Mouse (Mus musculus) MEL (cell line): ENCODE measurements around the gene Rhox7b. TPM values are rescaled to one million over a fixed set of nuclear protein-coding genes. Genes with fewer than 3 reads are reported as not detected.

Experiments used
- DNase-seq: peaks from one replicate; pipeline ENCODE4 v3.0.0; 2011; ENCODE audit warnings: low read depth, low spot score
- H3K27ac ChIP-seq: 2 replicates; pipeline ENCODE4 v1.5.1; 2012; ENCODE audit warnings: low read depth, mild to moderate bottlenecking, control low read depth, low read length, moderate library complexity; ENCODE audit not compliant: control insufficient read depth
- H3K27me3 ChIP-seq, 2 experiments: fragments of 150-350 bp in 1 of 2; sonication (generic) in 1 of 2; 2 replicates each; pipeline ENCODE4 v1.6.1; 2012; ENCODE audit warnings: low read length in 2 of 2, mild to moderate bottlenecking in 2 of 2, improper control_type of control experiment in 1 of 2, moderate library complexity in 1 of 2; ENCODE audit not compliant: insufficient read depth in 2 of 2, control insufficient read depth in 1 of 2
- H3K36me3 ChIP-seq, 2 experiments: 2 replicates each; pipeline ENCODE4 v1.6.1; 2012 to 2014; ENCODE audit warnings: low read length in 2 of 2, improper control_type of control experiment in 1 of 2, inconsistent platforms in 1 of 2, mild to moderate bottlenecking in 1 of 2; ENCODE audit not compliant: insufficient read depth in 2 of 2, control insufficient read depth in 1 of 2
- H3K4me1 ChIP-seq, 2 experiments: fragments of 150-350 bp in 1 of 2; sonication (generic) in 1 of 2; 2 replicates each; pipeline ENCODE4 v1.6.1; 2012; ENCODE audit warnings: low read length in 2 of 2, improper control_type of control experiment in 1 of 2, mild to moderate bottlenecking in 1 of 2; ENCODE audit not compliant: insufficient read depth in 2 of 2, control insufficient read depth in 1 of 2
- H3K4me3 ChIP-seq, 2 experiments: fragments of 150-350 bp in 1 of 2; sonication (generic) in 1 of 2; 2 replicates each; pipeline ENCODE4 v1.5.1; 2012; ENCODE audit warnings: low read depth in 2 of 2, low read length in 2 of 2, mild to moderate bottlenecking in 2 of 2, moderate library complexity in 2 of 2, control low read depth in 1 of 2, improper control_type of control experiment in 1 of 2; ENCODE audit not compliant: control insufficient read depth in 1 of 2, insufficient read depth in 1 of 2
- H3K79me2 ChIP-seq: 2 replicates; pipeline ENCODE4 v1.6.1; 2012; ENCODE audit warnings: mild to moderate bottlenecking, low read length, moderate library complexity; ENCODE audit not compliant: control insufficient read depth, poor library complexity, insufficient read depth
- H3K9ac ChIP-seq: 2 replicates; pipeline ENCODE4 v1.6.1; 2012; ENCODE audit warnings: low read depth, mild to moderate bottlenecking, control low read depth, low read length, moderate library complexity; ENCODE audit not compliant: control insufficient read depth, poor library complexity, severe bottlenecking
- H3K9me3 ChIP-seq: fragments of 150-350 bp; sonication (generic); replicated peaks from 2 replicates; pipeline ENCODE4 v1.6.1; 2012; ENCODE audit warnings: mild to moderate bottlenecking, low read length, improper control_type of control experiment, moderate library complexity; ENCODE audit not compliant: insufficient read depth
- BHLHE40 ChIP-seq: IDR thresholded peaks from 2 replicates; pipeline ENCODE4 v1.6.1; 2012; ENCODE audit warnings: low read depth, mild to moderate bottlenecking, inconsistent platforms, low read length, improper control_type of control experiment, borderline replicate concordance
- E2F4 ChIP-seq: IDR thresholded peaks from 2 replicates; pipeline ENCODE4 v1.6.1; 2011; ENCODE audit warnings: low read depth, low read length, improper control_type of control experiment, borderline replicate concordance
- POLR2A ChIP-seq, 2 experiments: IDR thresholded peaks; 2 replicates each; pipeline ENCODE4 v1.6.1; 2011 to 2012; ENCODE audit warnings: low read length in 2 of 2, mild to moderate bottlenecking in 2 of 2, control low read depth in 1 of 2, improper control_type of control experiment in 1 of 2, low read depth in 1 of 2, moderate library complexity in 1 of 2; ENCODE audit not compliant: control insufficient read depth in 1 of 2, insufficient read depth in 1 of 2, poor library complexity in 1 of 2
- SIN3A ChIP-seq: IDR thresholded peaks from 2 replicates; pipeline ENCODE4 v1.6.1; 2012; ENCODE audit warnings: low read length, improper control_type of control experiment, inconsistent platforms
- TCF12 ChIP-seq: IDR thresholded peaks from 2 replicates; pipeline ENCODE4 v1.6.1; 2014; ENCODE audit warnings: low read depth, mild to moderate bottlenecking, inconsistent platforms, low read length, improper control_type of control experiment, moderate library complexity
- UBTF ChIP-seq: IDR thresholded peaks from 2 replicates; pipeline ENCODE4 v1.6.1; 2012; ENCODE audit warnings: low read depth, mild to moderate bottlenecking, inconsistent platforms, low read length, improper control_type of control experiment, moderate library complexity, borderline replicate concordance; ENCODE audit not compliant: insufficient read depth
- polyA plus RNA-seq, 2 experiments: library from polyadenylated mRNA; stranded (reverse) in 1 of 2; unstranded in 1 of 2; fragments of >175 nt in 1 of 2; fragments of >200 nt in 1 of 2; gene quantifications; 2 replicates each; pipeline versions ENCODE4 v1.2.1 to v1.2.4; 2012; ENCODE audit warnings: low replicate concordance in 2 of 2, low read depth in 1 of 2; ENCODE audit not compliant: insufficient read length in 2 of 2, insufficient read depth in 1 of 2, missing spikeins in 1 of 2
- total RNA-seq: library from RNA; depleted of rRNA; stranded (reverse); fragments of 300-350 nt; gene quantifications from 2 replicates; pipeline ENCODE4 v1.2.3, GENCODE M21; 2012; rRNA removed

Rhox7b gene
- total and polyA plus RNA-seq, 3 experiments = not detected

DNA sequence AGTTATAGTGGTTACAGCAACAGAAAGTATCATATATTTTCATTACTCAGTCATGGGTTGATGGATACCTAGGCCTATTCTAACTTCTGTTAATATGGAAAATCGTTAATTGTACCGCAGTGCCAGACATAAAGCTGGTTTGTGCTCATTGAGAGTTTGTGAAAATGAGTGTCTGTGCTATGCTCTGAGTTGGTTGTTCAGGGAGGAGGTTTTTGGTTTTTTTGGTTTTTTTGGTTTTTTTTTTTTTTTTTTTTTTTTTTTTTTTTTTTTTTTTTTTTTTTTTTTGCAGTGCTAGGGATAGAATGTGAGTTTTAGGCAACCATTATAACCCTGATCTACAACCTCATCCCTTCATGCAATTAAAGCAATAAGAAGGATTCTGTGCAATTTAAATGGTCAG, 25.4 kb downstream of the Rhox7b start:
- TF ChIP-seq UBTF (no peak), TCF12 (no peak), BHLHE40 (no peak), POLR2A (IDR thresholded peaks at IDR 0.05; ENCODE audit: control insufficient read depth in 1 of 2, insufficient read depth in 1 of 2, low read depth in 1 of 2, low read length in 2 of 2, poor library complexity in 1 of 2) (no peak), E2F4 (no peak), SIN3A (no peak)
- TF ChIP-seq, all 39 proteins: peak for 0
- H3K36me3 ChIP-seq = no peaks in the 10 kb centered on the region
- H3K27me3 ChIP-seq = no peaks in the 10 kb centered on the region
- H3K27ac ChIP-seq = no peak overlapping the region
- H3K4me1 ChIP-seq = no peaks in the 10 kb centered on the region
- H3K79me2 ChIP-seq = no peaks in the 10 kb centered on the region
- H3K4me3 ChIP-seq = no peak overlapping the region
- no peaks in the 10 kb centered on the region for H3K9me3 ChIP-seq
- no peak for DNase-seq
- no peak overlapping the region for H3K9ac ChIP-seq

Other genes starting within 250 kb of the Rhox7b start
- gene Rhox4g, start 245.9 kb downstream of the Rhox7b start, total RNA-seq = not detected in 2 replicates
- gene Rhox4g, start 245.9 kb downstream of the Rhox7b start, polyA plus RNA-seq = not detected
- gene Rhox3h, start 228.5 kb downstream of the Rhox7b start, total RNA-seq = not detected in 2 replicates
- gene Rhox3h, start 228.5 kb downstream of the Rhox7b start, polyA plus RNA-seq = not detected
- gene Rhox2h, start 224.0 kb downstream of the Rhox7b start, total RNA-seq = not detected in 2 replicates
- not detected for gene Rhox2h, start 224.0 kb downstream of the Rhox7b start, polyA plus RNA-seq
- gene Rhox5, start 92.4 kb downstream of the Rhox7b start, total RNA-seq = 0.23 TPM in 1 of 2 replicates, not detected in the other
- gene Rhox5, start 92.4 kb downstream of the Rhox7b start, polyA plus RNA-seq = not detected
- gene Rhox6, start 70.3 kb downstream of the Rhox7b start, total RNA-seq = not detected in 2 replicates
- not detected for gene Rhox6, start 70.3 kb downstream of the Rhox7b start, polyA plus RNA-seq
- gene Rhox7a, start 65.5 kb downstream of the Rhox7b start, total RNA-seq = not detected in 2 replicates
- gene Rhox7a, start 65.5 kb downstream of the Rhox7b start, polyA plus RNA-seq = not detected
- gene Rhox8, start 18.3 kb downstream of the Rhox7b start, total RNA-seq = not detected in 2 replicates
- not detected for gene Rhox8, start 18.3 kb downstream of the Rhox7b start, polyA plus RNA-seq
- gene Rhox9, start 4.5 kb upstream of the Rhox7b start, total RNA-seq = not detected in 2 replicates
- not detected for gene Rhox9, start 4.5 kb upstream of the Rhox7b start, polyA plus RNA-seq
- gene Btg1-ps1, start 121.6 kb upstream of the Rhox7b start, total RNA-seq = not detected in 2 replicates
- gene Btg1-ps1, start 121.6 kb upstream of the Rhox7b start, polyA plus RNA-seq = not detected
- not detected in 2 replicates for gene Btg1-ps2, start 145.9 kb upstream of the Rhox7b start, total RNA-seq
- not detected for gene Btg1-ps2, start 145.9 kb upstream of the Rhox7b start, polyA plus RNA-seq
- gene Rhox10, start 169.2 kb upstream of the Rhox7b start, total RNA-seq = not detected in 2 replicates
- gene Rhox10, start 169.2 kb upstream of the Rhox7b start, polyA plus RNA-seq = not detected
- gene Rhox11, start 187.9 kb upstream of the Rhox7b start, total RNA-seq = not detected in 2 replicates
- not detected for gene Rhox11, start 187.9 kb upstream of the Rhox7b start, polyA plus RNA-seq
- not detected in 2 replicates for gene Rhox12, start 213.7 kb upstream of the Rhox7b start, total RNA-seq
- not detected for gene Rhox12, start 213.7 kb upstream of the Rhox7b start, polyA plus RNA-seq
- not detected in 2 replicates for gene Rhox13, start 224.0 kb upstream of the Rhox7b start, total RNA-seq
- gene Rhox13, start 224.0 kb upstream of the Rhox7b start, polyA plus RNA-seq = not detected